Mouse (Mus musculus): ENCODE measurements around the gene Gm12185.

DNA sequence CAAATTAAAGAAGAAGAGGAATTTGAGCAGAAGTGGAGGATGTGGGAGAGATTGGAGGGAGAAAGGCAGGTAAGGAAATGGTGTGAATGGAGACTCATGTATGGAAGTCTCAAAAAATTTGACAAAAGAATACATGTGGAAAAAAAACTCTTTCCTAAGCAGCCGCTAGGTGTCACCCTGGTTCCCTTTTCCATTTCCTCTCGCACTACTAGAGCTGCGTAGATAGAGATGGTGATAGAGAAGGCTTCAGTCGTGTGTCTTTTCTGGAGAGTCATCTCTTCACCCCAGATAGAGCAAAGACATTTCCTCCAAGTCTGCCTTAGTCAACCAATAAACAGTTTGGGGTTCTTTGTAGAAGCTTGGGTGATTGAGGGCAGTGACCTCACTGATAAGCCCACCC lies 117.6 kb downstream of the Gm12185 start:
- TF ChIP-seq CTCF (IDR thresholded peaks at IDR 0.05; ENCODE audit: low read depth), result peak; percentile 89
- TF ChIP-seq EP300 (IDR thresholded peaks at IDR 0.05; ENCODE audit: low read depth), result peak; percentile 40; the same call in 1 of the 2 replicates

Data from liver, postnatal 0 days (tissue).